Mouse (Mus musculus) megakaryocyte, embryonic 14.5 days (primary cell): Measurements from ENCODE around the gene Prkch.

Source experiments
- FLI1 ChIP-seq: IDR thresholded peaks from 2 replicates; pipeline ENCODE4 v1.6.1; 2012; ENCODE audit warnings: low read length, inconsistent platforms, mixed read lengths
- GATA1 ChIP-seq: IDR thresholded peaks from 3 replicates; pipeline ENCODE4 v1.6.1; 2012; ENCODE audit warnings: mixed read lengths, low read length, inconsistent platforms, borderline replicate concordance

DNA sequence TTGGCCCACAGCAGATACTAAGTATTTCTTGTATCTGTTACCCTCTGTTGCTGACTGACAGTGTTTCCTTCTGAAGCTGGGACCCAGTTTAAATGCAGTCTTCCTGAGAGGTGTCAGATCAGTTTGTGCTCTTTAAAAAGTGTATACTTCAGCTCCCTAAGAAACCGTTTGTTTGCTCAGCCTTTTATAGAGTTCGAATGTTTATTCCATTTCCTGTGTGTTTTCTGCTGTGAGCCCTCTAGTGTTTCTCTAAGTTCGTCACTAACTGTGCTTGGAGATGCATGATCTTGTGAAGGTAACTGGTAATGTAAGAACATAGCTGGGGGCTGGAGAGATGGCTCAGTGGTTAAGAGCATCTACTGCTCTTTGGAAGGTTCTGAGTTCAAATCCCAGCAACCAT, 27.1 kb downstream of the Prkch start:
- no peak for TF ChIP-seq GATA1
- no peak for TF ChIP-seq FLI1
